Mouse (Mus musculus) myocyte (in vitro differentiated cells): ENCODE results near the gene AW549877. TPM values are rescaled to one million over a fixed set of nuclear protein-coding genes. Genes with fewer than 3 reads are reported as not detected.

Experiments
- H3K27me3 ChIP-seq: one replicate; pipeline ENCODE4 v1.6.1; 2011; ENCODE audit not compliant: control insufficient read depth, insufficient read depth, insufficient read length
- H3K36me3 ChIP-seq: one replicate; pipeline ENCODE4 v1.6.1; 2011; ENCODE audit not compliant: control insufficient read depth, insufficient read depth
- H3K4me2 ChIP-seq: one replicate; pipeline ENCODE4 v1.6.1; 2011; ENCODE audit warnings: low read depth, control low read depth
- H3K4me3 ChIP-seq: one replicate; pipeline ENCODE4 v1.5.1; 2011; ENCODE audit warnings: mild to moderate bottlenecking, control low read depth, moderate library complexity
- H3K79me2 ChIP-seq: one replicate; pipeline ENCODE4 v1.6.1; 2011; ENCODE audit not compliant: control insufficient read depth, insufficient read depth
- H3ac ChIP-seq: one replicate; pipeline ENCODE4 v1.6.1; 2011; ENCODE audit not compliant: control insufficient read depth, insufficient read length
- CEBPB ChIP-seq: IDR thresholded peaks from 2 replicates; pipeline ENCODE4 v1.6.1; 2011; ENCODE audit warnings: mild to moderate bottlenecking, moderate library complexity; ENCODE audit not compliant: poor library complexity, insufficient read depth, severe bottlenecking
- E2F4 ChIP-seq: IDR thresholded peaks from one replicate; pipeline ENCODE4 v1.6.1; 2011; ENCODE audit warnings: mild to moderate bottlenecking, control low read depth, moderate library complexity; ENCODE audit not compliant: insufficient read depth
- MAX ChIP-seq: IDR thresholded peaks from one replicate; pipeline ENCODE4 v1.6.1; 2011; ENCODE audit warnings: low read depth, mild to moderate bottlenecking, control low read depth
- MYOD1 ChIP-seq, 3 experiments: IDR thresholded peaks; one replicate each; pipeline ENCODE4 v1.6.1; 2011; ENCODE audit warnings: control low read depth in 2 of 3, low read depth in 2 of 3, mild to moderate bottlenecking in 2 of 3, moderate library complexity in 1 of 3; ENCODE audit not compliant: insufficient read length in 2 of 3, control insufficient read depth in 1 of 3
- MYOG ChIP-seq, 3 experiments: IDR thresholded peaks; one replicate each; pipeline ENCODE4 v1.6.1; 2011; ENCODE audit warnings: control low read depth in 2 of 3, low read depth in 2 of 3, mild to moderate bottlenecking in 2 of 3; ENCODE audit not compliant: insufficient read length in 2 of 3, control insufficient read depth in 1 of 3, insufficient read depth in 1 of 3
- POLR2A ChIP-seq: IDR thresholded peaks from one replicate; pipeline ENCODE4 v1.6.1; 2011; ENCODE audit warnings: low read depth, mild to moderate bottlenecking, control low read depth, moderate library complexity; ENCODE audit not compliant: insufficient read length
- POLR2AphosphoS2 ChIP-seq: IDR thresholded peaks from one replicate; pipeline ENCODE4 v1.6.1; 2011; ENCODE audit warnings: low read depth, control low read depth; ENCODE audit not compliant: insufficient read length
- REST ChIP-seq: IDR thresholded peaks from one replicate; pipeline ENCODE4 v1.6.1; 2011; ENCODE audit warnings: mild to moderate bottlenecking, control low read depth, moderate library complexity; ENCODE audit not compliant: insufficient read depth, insufficient read length
- SRF ChIP-seq: IDR thresholded peaks from one replicate; pipeline ENCODE4 v1.6.1; 2011; ENCODE audit warnings: low read depth; ENCODE audit not compliant: control insufficient read depth, insufficient read length
- TCF12 ChIP-seq: IDR thresholded peaks from one replicate; pipeline ENCODE4 v1.6.1; 2011; ENCODE audit warnings: mild to moderate bottlenecking, control low read depth; ENCODE audit not compliant: poor library complexity, insufficient read depth, severe bottlenecking
- TCF3 ChIP-seq: IDR thresholded peaks from one replicate; pipeline ENCODE4 v1.6.1; 2011; ENCODE audit warnings: low read depth, control low read depth; ENCODE audit not compliant: insufficient read length
- USF1 ChIP-seq: IDR thresholded peaks from one replicate; pipeline ENCODE4 v1.6.1; 2011; ENCODE audit warnings: low read depth, mild to moderate bottlenecking, control low read depth, moderate library complexity
- polyA plus RNA-seq: library from polyadenylated mRNA; unstranded; fragments of >200 nt; fragmentation: generic; extraction: Trizol; gene quantifications from one replicate; pipeline ENCODE4 v1.2.1, GENCODE M21; 2012; ENCODE audit warnings: missing spikeins

Gene AW549877
- 5.9 TPM for polyA plus RNA-seq

GRCm38 (mm10) chr15:3995448-3996266, at the start of gene AW549877:
TSS of gene AW549877 (minus strand) at chr15:3995744.
- H3K4me2 ChIP-seq, result peak within 1 kb of the TSS; percentile 99
- no peaks in the 10 kb centered on the region for H3K27me3 ChIP-seq
- peaks cover 17% of the 10 kb centered on the region for H3K79me2 ChIP-seq
- peak within 1 kb of the TSS; percentile 71 for H3ac ChIP-seq
- H3K36me3 ChIP-seq, result peaks cover 7% of the 10 kb centered on the region
- TF ChIP-seq MYOD1 (IDR thresholded peaks at IDR 0.05; ENCODE audit: control insufficient read depth in 1 of 3, insufficient read length in 2 of 3, low read depth in 2 of 3) (peak in 2 of 3 experiments; percentile 69 to 79), USF1 (peak; percentile 95), REST (no peak), SRF (peak; percentile 88), POLR2AphosphoS2 (peak; percentile 98), CEBPB (peak; percentile 75), POLR2A (peak; percentile 99), E2F4 (peak; percentile 73), TCF12 (peak; percentile 44), TCF3 (peak; percentile 47), MAX (peak; percentile 89), MYOG (IDR thresholded peaks at IDR 0.05; ENCODE audit: control insufficient read depth in 1 of 3, insufficient read depth in 1 of 3, insufficient read length in 2 of 3, low read depth in 2 of 3) (peak; percentile 72 to 84 (median 83))
- H3K4me3 ChIP-seq, result peak within 1 kb of the TSS; percentile 46

DNA sequence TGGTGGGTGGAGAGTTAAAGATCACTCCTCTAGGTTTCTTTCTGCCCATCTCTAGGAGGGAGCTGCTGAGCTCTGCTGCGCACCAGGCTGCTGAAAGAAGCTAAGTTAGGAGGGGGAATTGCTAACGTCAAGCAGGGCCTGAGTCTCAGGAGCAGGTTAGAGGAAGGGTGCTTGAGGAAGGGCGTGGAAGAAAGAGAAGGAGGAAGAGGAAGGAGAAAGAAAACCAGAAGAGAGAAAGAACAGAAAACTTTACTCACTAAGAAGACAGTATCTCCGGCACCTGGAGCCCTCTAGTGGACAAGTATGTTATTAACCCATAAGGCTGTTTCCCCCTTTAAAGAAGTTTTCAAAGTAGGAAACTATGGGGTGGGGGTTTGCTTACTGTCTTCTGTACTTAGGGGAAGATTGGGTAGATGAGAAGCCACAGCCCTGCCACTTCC, 47.5 kb upstream of the AW549877 start:
- Histone ChIP-seq H3K4me2 (peak overlapping the region; percentile 50), H3ac (no peak overlapping the region), H3K4me3 (no peak overlapping the region), H3K79me2 (no peaks in the 10 kb centered on the region), H3K27me3 (no peaks in the 10 kb centered on the region), H3K36me3 (peaks cover 11% of the 10 kb centered on the region)
- TF ChIP-seq POLR2AphosphoS2 (no peak), E2F4 (no peak), TCF3 (no peak), POLR2A (no peak), CEBPB (no peak), MYOD1 (IDR thresholded peaks at IDR 0.05; ENCODE audit: control insufficient read depth in 1 of 3, insufficient read length in 2 of 3, low read depth in 2 of 3) (no peak), MAX (no peak), USF1 (no peak), MYOG (IDR thresholded peaks at IDR 0.05; ENCODE audit: control insufficient read depth in 1 of 3, insufficient read depth in 1 of 3, insufficient read length in 2 of 3, low read depth in 2 of 3) (no peak), SRF (no peak), REST (no peak), TCF12 (no peak)

DNA sequence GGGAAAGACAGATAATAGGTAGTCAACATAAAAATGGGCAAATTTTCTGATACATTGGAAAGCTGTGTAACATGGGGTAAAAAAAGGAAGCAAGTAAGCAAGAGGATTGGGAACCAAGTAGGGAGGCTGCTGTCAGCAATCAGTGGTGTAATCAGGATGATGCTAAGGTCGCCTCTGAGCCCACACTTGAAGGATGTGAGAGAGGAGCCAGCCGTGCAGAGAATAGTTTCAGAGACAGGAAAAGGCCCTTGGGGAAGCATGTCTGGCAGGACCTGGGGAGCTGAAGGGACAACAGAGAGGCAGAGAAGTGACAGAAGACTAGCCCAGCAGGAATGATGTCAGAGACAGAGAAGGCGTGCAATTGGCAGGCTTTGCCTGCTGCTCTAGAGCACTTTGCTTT, 46.9 kb upstream of the AW549877 start:
- no peaks in the 10 kb centered on the region for H3K79me2 ChIP-seq
- no peaks in the 10 kb centered on the region for H3K27me3 ChIP-seq
- H3ac ChIP-seq, result no peak overlapping the region
- no peak overlapping the region for H3K4me3 ChIP-seq
- TF ChIP-seq POLR2AphosphoS2 (no peak), MYOD1 (IDR thresholded peaks at IDR 0.05; ENCODE audit: control insufficient read depth in 1 of 3, insufficient read length in 2 of 3, low read depth in 2 of 3) (no peak), MAX (no peak), TCF12 (no peak), E2F4 (no peak), REST (no peak), SRF (no peak), POLR2A (no peak), MYOG (IDR thresholded peaks at IDR 0.05; ENCODE audit: control insufficient read depth in 1 of 3, insufficient read depth in 1 of 3, insufficient read length in 2 of 3, low read depth in 2 of 3) (no peak), USF1 (no peak), TCF3 (no peak), CEBPB (no peak)
- H3K36me3 ChIP-seq, result peaks cover 11% of the 10 kb centered on the region
- H3K4me2 ChIP-seq, result no peak overlapping the region

GRCm38 (mm10) chr15:4033168-4034004, 37.8 kb upstream of the AW549877 start:
- Histone ChIP-seq H3K4me2 (no peak overlapping the region), H3K36me3 (peaks cover 8% of the 10 kb centered on the region), H3ac (no peak overlapping the region), H3K4me3 (no peak overlapping the region), H3K79me2 (no peaks in the 10 kb centered on the region), H3K27me3 (no peaks in the 10 kb centered on the region)
- no peak for TF ChIP-seq MYOD1 (IDR thresholded peaks at IDR 0.05; ENCODE audit: control insufficient read depth in 1 of 3, insufficient read length in 2 of 3, low read depth in 2 of 3)
- no peak for TF ChIP-seq REST
- no peak for TF ChIP-seq SRF
- TF ChIP-seq MYOG (IDR thresholded peaks at IDR 0.05; ENCODE audit: control insufficient read depth in 1 of 3, insufficient read depth in 1 of 3, insufficient read length in 2 of 3, low read depth in 2 of 3), result no peak
- TF ChIP-seq CEBPB, result no peak
- TF ChIP-seq POLR2A, result no peak
